Mouse (Mus musculus) erythroblast, embryonic 14.5 days (primary cell): ENCODE results near the gene Sbno2.

Experiments used
- GATA1 ChIP-seq: IDR thresholded peaks from 2 replicates; pipeline ENCODE4 v1.6.1; 2012; ENCODE audit warnings: low read length, inconsistent platforms, mixed read lengths
- TAL1 ChIP-seq: IDR thresholded peaks from 3 replicates; pipeline ENCODE4 v1.6.1; 2012; ENCODE audit warnings: low read length, inconsistent platforms, mixed read lengths

DNA sequence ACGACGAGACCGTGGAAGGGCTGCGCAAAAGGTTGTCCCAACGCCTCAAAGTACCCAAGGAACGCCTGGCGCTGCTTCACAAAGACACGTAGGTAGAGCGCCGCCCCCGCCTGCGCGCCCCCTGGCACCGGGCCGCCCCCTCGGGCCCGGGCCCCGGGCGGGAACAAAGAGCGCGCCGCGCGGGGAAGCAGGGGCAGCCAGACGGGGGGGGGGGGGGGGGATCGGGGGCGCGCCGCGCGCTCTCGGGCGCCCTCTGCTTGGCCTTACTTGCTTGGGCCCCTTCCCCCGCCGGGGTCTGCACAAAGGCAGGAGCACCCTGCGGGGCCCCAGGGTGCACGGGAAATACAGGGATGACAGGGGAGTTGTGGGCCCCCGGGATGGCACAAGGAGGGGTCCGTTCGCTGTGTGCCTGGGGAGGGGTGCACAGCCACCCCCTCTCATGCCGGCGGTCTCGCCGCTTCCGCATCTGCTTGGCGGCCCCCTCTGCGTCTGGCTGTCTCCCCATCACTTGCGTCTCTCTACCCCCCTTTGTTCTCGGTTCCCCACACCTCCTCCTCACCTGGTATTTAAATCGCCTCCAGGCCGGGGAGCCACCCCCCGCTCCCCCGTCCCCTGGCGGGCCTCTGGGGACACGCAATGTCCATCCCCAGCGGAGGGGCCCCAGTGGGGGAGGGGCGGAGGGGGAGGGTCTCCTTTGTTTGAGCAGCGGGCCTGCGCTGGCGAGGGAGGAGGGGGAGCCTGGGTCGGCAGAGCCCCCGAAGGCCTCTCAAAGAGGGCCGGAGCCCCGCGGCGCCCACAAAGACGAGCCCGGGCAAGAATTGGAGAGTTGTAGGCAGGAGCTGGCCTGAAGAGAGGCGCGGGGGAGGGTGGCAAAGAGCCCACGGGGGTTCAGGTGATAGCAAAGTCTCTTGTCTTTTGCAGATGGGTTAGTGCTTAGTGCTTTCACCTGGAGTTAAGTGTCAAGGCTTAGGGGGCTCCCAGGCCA, 45.1 kb upstream of the Sbno2 start:
- TF ChIP-seq TAL1 (no peak), GATA1 (no peak)
